Mouse (Mus musculus) hindbrain, embryonic 14.5 days (tissue): ENCODE measurements around the gene A630023A22Rik. TPM values are rescaled to one million over a fixed set of nuclear protein-coding genes. Genes with fewer than 3 reads are reported as not detected.

Experiments
- ATAC-seq: fragments of 200-750 bp; cut with Nextera tagmentation; 2 replicates; pipeline ENCODE4 v1.8.0; 2017; ENCODE audit warnings: moderate number of reproducible peaks, mild to moderate bottlenecking, moderate TSS enrichment, moderate library complexity; ENCODE audit not compliant: low FRiP score
- DNase-seq: peaks from one replicate; pipeline ENCODE4 v3.0.0-alpha.2; 2015; ENCODE audit warnings: low spot score
- H3K27ac ChIP-seq: fragments of 300-500 bp; sonication (generic); 2 replicates; pipeline ENCODE4 v1.5.1; 2014; ENCODE audit warnings: mild to moderate bottlenecking, moderate library complexity
- H3K27me3 ChIP-seq: fragments of 300-500 bp; sonication (generic); 2 replicates; pipeline ENCODE4 v1.6.1; 2014; ENCODE audit warnings: mild to moderate bottlenecking, low read length, mixed read lengths; ENCODE audit not compliant: control insufficient read depth, insufficient read depth
- H3K36me3 ChIP-seq: fragments of 300-500 bp; sonication (generic); replicated peaks from 2 replicates; pipeline ENCODE4 v1.6.1; 2014; ENCODE audit not compliant: control insufficient read depth, insufficient read depth
- H3K4me1 ChIP-seq: fragments of 300-500 bp; sonication (generic); replicated peaks from 2 replicates; pipeline ENCODE4 v1.6.1; 2014; ENCODE audit warnings: antibody characterized with exemption, low read length, mixed read lengths; ENCODE audit not compliant: control insufficient read depth, insufficient read depth
- H3K4me2 ChIP-seq: fragments of 300-500 bp; sonication (generic); replicated peaks from 2 replicates; pipeline ENCODE4 v1.6.1; 2014; ENCODE audit warnings: mild to moderate bottlenecking, moderate library complexity
- H3K4me3 ChIP-seq: fragments of 300-500 bp; sonication (generic); replicated peaks from 2 replicates; pipeline ENCODE4 v1.5.1; 2014; ENCODE audit warnings: mild to moderate bottlenecking, low read length
- H3K9ac ChIP-seq: fragments of 300-500 bp; sonication (generic); 2 replicates; pipeline ENCODE4 v1.6.1; 2014
- H3K9me3 ChIP-seq: fragments of 300-500 bp; sonication (generic); 2 replicates; pipeline ENCODE4 v1.6.1; 2016; ENCODE audit warnings: low read length; ENCODE audit not compliant: control insufficient read depth
- WGBS: fragments of 180-500 bp; shearing (Covaris S2); extraction: QIAGEN DNeasy Blood & Tissue Kit; methylation state at CpG from one replicate; pipeline ENCODE4 v1.1.7; 2014; 5-methylcytosine and 5-hydroxymethylcytosine counted together
- polyA plus RNA-seq: library from polyadenylated mRNA; unstranded; fragments of >200 nt; fragmentation: Nextera tagmentation; extraction: Ambion mirVana; gene quantifications from 2 replicates; pipeline ENCODE4 v1.2.1, GENCODE M21; 2014

A630023A22Rik gene
- polyA plus RNA-seq, 1 experiment from 2014 or later = not detected

- no peak overlapping the region for H3K4me2 ChIP-seq
- ATAC-seq = no peak; the same call in 1 of the 2 replicates
- H3K4me3 ChIP-seq = no peak overlapping the region
- no peaks in the 10 kb centered on the region for H3K4me1 ChIP-seq
- no peak for DNase-seq
- H3K36me3 ChIP-seq = no peaks in the 10 kb centered on the region
- H3K9ac ChIP-seq = no peak overlapping the region
- no peaks in the 10 kb centered on the region for H3K9me3 ChIP-seq
- no peak overlapping the region for H3K27ac ChIP-seq
- 75% methylated on average over 6 of the region's 6 CpGs for WGBS
- H3K27me3 ChIP-seq = no peaks in the 10 kb centered on the region
Observed at GRCm38 (mm10) chr14:34071665-34072064, 30.9 kb downstream of the A630023A22Rik start.

- no peak within 1 kb of the TSS for H3K27ac ChIP-seq
- no peaks in the 10 kb centered on the region for H3K27me3 ChIP-seq
- ATAC-seq = no peak
- no peaks in the 10 kb centered on the region for H3K9me3 ChIP-seq
- no peak within 1 kb of the TSS for H3K4me3 ChIP-seq
- no peaks in the 10 kb centered on the region for H3K36me3 ChIP-seq
- DNase-seq = no peak
- no peaks in the 10 kb centered on the region for H3K4me1 ChIP-seq
- no peak within 1 kb of the TSS for H3K4me2 ChIP-seq
- WGBS = 89% methylated on average over 6 of the region's 6 CpGs
- no peak within 1 kb of the TSS for H3K9ac ChIP-seq
Observed at GRCm38 (mm10) chr14:34052516-34052915, 50.0 kb downstream of the A630023A22Rik start, which contains the start of gene Antxrl. TSS of gene Antxrl (plus strand) at chr14:34052707.

- 77% methylated on average over 5 of the region's 5 CpGs for WGBS
- Histone ChIP-seq H3K36me3 (no peaks in the 10 kb centered on the region), H3K9me3 (no peaks in the 10 kb centered on the region), H3K27ac (no peak overlapping the region), H3K4me3 (no peak overlapping the region), H3K9ac (no peak overlapping the region), H3K4me1 (no peaks in the 10 kb centered on the region), H3K4me2 (no peak overlapping the region), H3K27me3 (no peaks in the 10 kb centered on the region)
- ATAC-seq (no peak), DNase-seq (no peak)
Observed at GRCm38 (mm10) chr14:34050101-34050779, 52.3 kb downstream of the A630023A22Rik start.

GRCm38 (mm10) chr14:34043341-34043740 is 59.2 kb downstream of the A630023A22Rik start:
- Histone ChIP-seq H3K36me3 (no peaks in the 10 kb centered on the region), H3K9me3 (no peaks in the 10 kb centered on the region), H3K4me3 (no peak overlapping the region), H3K27me3 (no peaks in the 10 kb centered on the region), H3K4me1 (no peaks in the 10 kb centered on the region), H3K27ac (no peak overlapping the region), H3K9ac (no peak overlapping the region), H3K4me2 (no peak overlapping the region)
- ATAC-seq (no peak), DNase-seq (no peak)
- WGBS = 80% methylated on average over 3 of the region's 3 CpGs

GRCm38 (mm10) chr14:34041241-34041640 is 61.3 kb downstream of the A630023A22Rik start:
- Histone ChIP-seq H3K9me3 (no peaks in the 10 kb centered on the region), H3K4me2 (no peak overlapping the region), H3K4me1 (no peaks in the 10 kb centered on the region), H3K36me3 (no peaks in the 10 kb centered on the region), H3K27me3 (no peaks in the 10 kb centered on the region), H3K4me3 (no peak overlapping the region), H3K9ac (no peak overlapping the region), H3K27ac (no peak overlapping the region)
- no peak for ATAC-seq
- 88% methylated on average over 4 of the region's 4 CpGs for WGBS
- no peak for DNase-seq

- ATAC-seq (no peak), DNase-seq (no peak)
- Histone ChIP-seq H3K36me3 (no peaks in the 10 kb centered on the region), H3K4me1 (no peaks in the 10 kb centered on the region), H3K27me3 (no peaks in the 10 kb centered on the region), H3K4me3 (no peak overlapping the region), H3K9ac (no peak overlapping the region), H3K4me2 (no peak overlapping the region), H3K27ac (no peak overlapping the region), H3K9me3 (no peaks in the 10 kb centered on the region)
- WGBS = 87% methylated on average over 8 of the region's 8 CpGs
Observed at GRCm38 (mm10) chr14:34033841-34034610, 68.5 kb downstream of the A630023A22Rik start.

GRCm38 (mm10) chr14:34026710-34027109 is 75.8 kb downstream of the A630023A22Rik start:
- no peaks in the 10 kb centered on the region for H3K27me3 ChIP-seq
- DNase-seq (no peak), ATAC-seq (no peak)
- H3K4me2 ChIP-seq = no peak overlapping the region
- no peaks in the 10 kb centered on the region for H3K4me1 ChIP-seq
- no peak overlapping the region for H3K4me3 ChIP-seq
- no peaks in the 10 kb centered on the region for H3K36me3 ChIP-seq
- H3K9ac ChIP-seq = no peak overlapping the region
- H3K9me3 ChIP-seq = 0 out of 2 replicates have a peak, but pooled peaks cover 4% of the 10 kb centered on the region
- no peak overlapping the region for H3K27ac ChIP-seq
- WGBS = 89% methylated on average over 2 of the region's 2 CpGs

- Histone ChIP-seq H3K9me3 (no peaks in the 10 kb centered on the region), H3K4me1 (no peaks in the 10 kb centered on the region), H3K9ac (no peak overlapping the region), H3K27me3 (no peaks in the 10 kb centered on the region), H3K36me3 (no peaks in the 10 kb centered on the region), H3K4me3 (no peak overlapping the region), H3K27ac (no peak overlapping the region), H3K4me2 (no peak overlapping the region)
- ATAC-seq = no peak
- 98% methylated on average over 2 of the region's 2 CpGs for WGBS
- DNase-seq = no peak
Observed at GRCm38 (mm10) chr14:34016938-34017337, 85.6 kb downstream of the A630023A22Rik start.

- no peak within 1 kb of the TSS for H3K4me2 ChIP-seq
- 93% methylated on average over 4 of the region's 4 CpGs for WGBS
Observed at GRCm38 (mm10) chr14:34016381-34016780, 86.2 kb downstream of the A630023A22Rik start, which contains the start of gene Gm5460. TSS of gene Gm5460 (plus strand) at chr14:34016758.

More at GRCm38 (mm10) chr14:34016381-34016780, 86.2 kb downstream of the A630023A22Rik start, which contains the start of gene Gm5460:
- Histone ChIP-seq H3K36me3 (no peaks in the 10 kb centered on the region), H3K4me3 (no peak within 1 kb of the TSS), H3K4me1 (no peaks in the 10 kb centered on the region), H3K9ac (no peak within 1 kb of the TSS), H3K9me3 (no peaks in the 10 kb centered on the region), H3K27ac (no peak within 1 kb of the TSS), H3K27me3 (no peaks in the 10 kb centered on the region)
- ATAC-seq (no peak), DNase-seq (no peak)
